Mouse (Mus musculus) forebrain, embryonic 11.5 days (tissue): ENCODE data around the gene Rac2. TPM values are rescaled to one million over a fixed set of nuclear protein-coding genes. Genes with fewer than 3 reads are reported as not detected.

ENCODE experiments used
- ATAC-seq: fragments of 200-750 bp; cut with Nextera tagmentation; replicated peaks from 2 replicates; pipeline ENCODE4 v1.8.0; 2017; ENCODE audit warnings: moderate TSS enrichment; ENCODE audit not compliant: low FRiP score
- DNase-seq: peaks from one replicate; pipeline ENCODE4 v3.0.0-alpha.2; 2017; ENCODE audit warnings: low spot score
- H3K27ac ChIP-seq: fragments of 300-500 bp; sonication (generic); 2 replicates; pipeline ENCODE4 v1.5.1; 2014; ENCODE audit warnings: low read depth, low read length
- H3K27me3 ChIP-seq: fragments of 300-500 bp; sonication (generic); 2 replicates; pipeline ENCODE4 v1.6.1; 2014; ENCODE audit warnings: mild to moderate bottlenecking, low read length, mixed read lengths; ENCODE audit not compliant: control insufficient read depth, insufficient read depth
- H3K36me3 ChIP-seq: fragments of 300-500 bp; sonication (generic); 2 replicates; pipeline ENCODE4 v1.6.1; 2014; ENCODE audit warnings: mild to moderate bottlenecking, low read length, moderate library complexity, mixed read lengths; ENCODE audit not compliant: control insufficient read depth, insufficient read depth
- H3K4me1 ChIP-seq: fragments of 300-500 bp; sonication (generic); replicated peaks from 2 replicates; pipeline ENCODE4 v1.6.1; 2014; ENCODE audit warnings: low read length, mixed read lengths; ENCODE audit not compliant: control insufficient read depth, insufficient read depth
- H3K4me2 ChIP-seq: fragments of 300-500 bp; sonication (generic); 2 replicates; pipeline ENCODE4 v1.6.1; 2014; ENCODE audit warnings: low read depth, mild to moderate bottlenecking, low read length, moderate library complexity, mixed read lengths; ENCODE audit not compliant: severe bottlenecking
- H3K4me3 ChIP-seq: fragments of 300-500 bp; sonication (generic); 2 replicates; pipeline ENCODE4 v1.5.1; 2014; ENCODE audit warnings: low read depth, low read length
- H3K9ac ChIP-seq: fragments of 300-500 bp; sonication (generic); 2 replicates; pipeline ENCODE4 v1.6.1; 2014; ENCODE audit warnings: low read length
- H3K9me3 ChIP-seq: fragments of 300-500 bp; sonication (generic); 2 replicates; pipeline ENCODE4 v1.6.1; 2016; ENCODE audit warnings: low read length, mixed read lengths; ENCODE audit not compliant: control insufficient read depth
- WGBS: fragments of 180-500 bp; shearing (Covaris S2); extraction: QIAGEN DNeasy Blood & Tissue Kit; methylation state at CpG from one replicate; pipeline ENCODE4 v1.1.7; 2014; 5-methylcytosine and 5-hydroxymethylcytosine counted together
- polyA plus RNA-seq: library from polyadenylated mRNA; unstranded; fragments of >200 nt; fragmentation: Nextera tagmentation; extraction: Ambion mirVana; gene quantifications from 2 replicates; pipeline ENCODE4 v1.2.1, GENCODE M21; 2014

Gene Rac2
- polyA plus RNA-seq, 1 experiment from 2014 or later = 9.4 TPM

GRCm38 (mm10) chr15:78535723-78536421, 36.7 kb downstream of the Rac2 start:
- DNase-seq (no peak), ATAC-seq (no peak)
- peaks cover 5% of the 10 kb centered on the region; the same call in 1 of the 2 replicates for H3K4me1 ChIP-seq
- no peak overlapping the region for H3K9ac ChIP-seq
- H3K4me2 ChIP-seq = no peak overlapping the region
- H3K4me3 ChIP-seq = no peak overlapping the region
- WGBS = 49% methylated on average over 10 of the region's 10 CpGs
- no peaks in the 10 kb centered on the region; the same call in 1 of the 2 replicates for H3K27me3 ChIP-seq
- no peak overlapping the region for H3K27ac ChIP-seq
- H3K36me3 ChIP-seq = no peaks in the 10 kb centered on the region
- no peaks in the 10 kb centered on the region for H3K9me3 ChIP-seq

- no peak overlapping the region for H3K9ac ChIP-seq
- no peaks in the 10 kb centered on the region; the same call in 1 of the 2 replicates for H3K27me3 ChIP-seq
- DNase-seq (no peak), ATAC-seq (no peak)
- H3K36me3 ChIP-seq = no peaks in the 10 kb centered on the region
- peaks cover 9% of the 10 kb centered on the region; the same call in 1 of the 2 replicates for H3K4me1 ChIP-seq
- 82% methylated on average over 10 of the region's 10 CpGs for WGBS
- H3K27ac ChIP-seq = no peak overlapping the region
- no peak overlapping the region for H3K4me2 ChIP-seq
- H3K4me3 ChIP-seq = no peak overlapping the region
- no peaks in the 10 kb centered on the region for H3K9me3 ChIP-seq
These were observed 39.2 kb downstream of the Rac2 start for GRCm38 (mm10) chr15:78533346-78533835.

GRCm38 (mm10) chr15:78532566-78533345, 39.8 kb downstream of the Rac2 start:
- WGBS = 75% methylated on average over 10 of the region's 10 CpGs
- Histone ChIP-seq H3K27ac (no peak overlapping the region), H3K9ac (no peak overlapping the region), H3K36me3 (no peaks in the 10 kb centered on the region), H3K4me2 (no peak overlapping the region), H3K4me3 (no peak overlapping the region), H3K4me1 (peaks cover 9% of the 10 kb centered on the region; the same call in 1 of the 2 replicates), H3K27me3 (no peaks in the 10 kb centered on the region; the same call in 1 of the 2 replicates), H3K9me3 (no peaks in the 10 kb centered on the region)
- ATAC-seq = no peak
- DNase-seq = no peak

- Histone ChIP-seq H3K4me1 (peaks cover 9% of the 10 kb centered on the region; the same call in 1 of the 2 replicates), H3K4me2 (peak overlapping the region; percentile 63), H3K27me3 (no peaks in the 10 kb centered on the region; the same call in 1 of the 2 replicates), H3K36me3 (no peaks in the 10 kb centered on the region), H3K9me3 (no peaks in the 10 kb centered on the region), H3K27ac (no peak overlapping the region), H3K4me3 (peak overlapping the region; percentile 28), H3K9ac (peak overlapping the region; percentile 69)
- under 1% methylated on average over 25 of the region's 25 CpGs for WGBS
- DNase-seq (peak; percentile 98), ATAC-seq (peak; percentile 83)
These were observed 40.6 kb downstream of the Rac2 start for GRCm38 (mm10) chr15:78531901-78532469.

GRCm38 (mm10) chr15:78531451-78531720, 41.2 kb downstream of the Rac2 start:
- H3K27ac ChIP-seq = no peak overlapping the region

GRCm38 (mm10) chr15:78530671-78531450, 41.7 kb downstream of the Rac2 start, which contains the start of gene C1qtnf6:
C1qtnf6 (minus strand) TSS chr15:78531416.
- no peak for ATAC-seq
- H3K9me3 ChIP-seq = no peaks in the 10 kb centered on the region
- WGBS = 71% methylated on average over 17 of the region's 17 CpGs
- H3K27ac ChIP-seq = no peak within 1 kb of the TSS
- no peak for DNase-seq
- H3K4me1 ChIP-seq = peaks cover 9% of the 10 kb centered on the region; the same call in 1 of the 2 replicates
- H3K27me3 ChIP-seq = no peaks in the 10 kb centered on the region; the same call in 1 of the 2 replicates
- no peaks in the 10 kb centered on the region for H3K36me3 ChIP-seq
- peak within 1 kb of the TSS; percentile 63 for H3K4me2 ChIP-seq
- H3K4me3 ChIP-seq = peak within 1 kb of the TSS; percentile 28
- peak within 1 kb of the TSS; percentile 69 for H3K9ac ChIP-seq

More at GRCm38 (mm10) chr15:78531451-78531720, 41.2 kb downstream of the Rac2 start:
- peak overlapping the region; percentile 69 for H3K9ac ChIP-seq
- peak overlapping the region; percentile 28 for H3K4me3 ChIP-seq
- H3K36me3 ChIP-seq = no peaks in the 10 kb centered on the region
- H3K27me3 ChIP-seq = no peaks in the 10 kb centered on the region; the same call in 1 of the 2 replicates
- no peaks in the 10 kb centered on the region for H3K9me3 ChIP-seq
- peak overlapping the region; percentile 63; the same call in 1 of the 2 replicates for H3K4me2 ChIP-seq
- WGBS = 71% methylated on average over 4 of the region's 4 CpGs
- DNase-seq = no peak
- H3K4me1 ChIP-seq = peaks cover 9% of the 10 kb centered on the region; the same call in 1 of the 2 replicates
- ATAC-seq = no peak

GRCm38 (mm10) chr15:78530141-78530540, 42.4 kb downstream of the Rac2 start:
- Histone ChIP-seq H3K4me3 (no peak overlapping the region), H3K36me3 (no peaks in the 10 kb centered on the region), H3K27me3 (no peaks in the 10 kb centered on the region; the same call in 1 of the 2 replicates), H3K9ac (peak overlapping the region; percentile 6; the same call in 1 of the 2 replicates), H3K4me2 (no peak overlapping the region), H3K27ac (no peak overlapping the region), H3K4me1 (peaks cover 9% of the 10 kb centered on the region; the same call in 1 of the 2 replicates), H3K9me3 (no peaks in the 10 kb centered on the region)
- 79% methylated on average over 3 of the region's 3 CpGs for WGBS
- DNase-seq = no peak
- no peak for ATAC-seq
